Mouse (Mus musculus) hindbrain, embryonic 10.5 days (tissue): ENCODE data around the gene Cbx7. TPM values are rescaled to one million over a fixed set of nuclear protein-coding genes. Genes with fewer than 3 reads are reported as not detected.

Experiments
- DNase-seq: peaks from one replicate; pipeline ENCODE4 v3.0.0-alpha.2; 2017; ENCODE audit warnings: low spot score
- H3K27ac ChIP-seq: fragments of 300-500 bp; sonication (generic); 2 replicates; pipeline ENCODE4 v1.5.1; 2016; ENCODE audit warnings: mild to moderate bottlenecking, moderate library complexity
- H3K27me3 ChIP-seq: fragments of 300-500 bp; sonication (generic); 2 replicates; pipeline ENCODE4 v1.6.1; 2016; ENCODE audit warnings: mild to moderate bottlenecking; ENCODE audit not compliant: poor library complexity, insufficient read depth, severe bottlenecking
- H3K36me3 ChIP-seq: fragments of 300-500 bp; sonication (generic); 2 replicates; pipeline ENCODE4 v1.6.1; 2016; ENCODE audit warnings: mild to moderate bottlenecking, moderate library complexity
- H3K4me1 ChIP-seq: fragments of 300-500 bp; sonication (generic); replicated peaks from 2 replicates; pipeline ENCODE4 v1.6.1; 2016; ENCODE audit warnings: mild to moderate bottlenecking
- H3K4me3 ChIP-seq: fragments of 300-500 bp; sonication (generic); 2 replicates; pipeline ENCODE4 v1.5.1; 2016; ENCODE audit warnings: mild to moderate bottlenecking, moderate library complexity
- H3K9me3 ChIP-seq: fragments of 300-500 bp; sonication (generic); 2 replicates; pipeline ENCODE4 v1.6.1; 2016; ENCODE audit warnings: mild to moderate bottlenecking, moderate library complexity
- WGBS: fragments of 180-500 bp; shearing (Covaris S2); methylation state at CpG from one replicate; pipeline ENCODE4 v1.1.7; 2016; 5-methylcytosine and 5-hydroxymethylcytosine counted together
- polyA plus RNA-seq: library from polyadenylated mRNA; unstranded; fragments of >200 nt; fragmentation: Nextera tagmentation; extraction: Ambion mirVana; gene quantifications from 2 replicates; pipeline ENCODE4 v1.2.1, GENCODE M21; 2016

Gene Cbx7
- polyA plus RNA-seq, 1 experiment from 2014 or later = 2.4 TPM

DNA sequence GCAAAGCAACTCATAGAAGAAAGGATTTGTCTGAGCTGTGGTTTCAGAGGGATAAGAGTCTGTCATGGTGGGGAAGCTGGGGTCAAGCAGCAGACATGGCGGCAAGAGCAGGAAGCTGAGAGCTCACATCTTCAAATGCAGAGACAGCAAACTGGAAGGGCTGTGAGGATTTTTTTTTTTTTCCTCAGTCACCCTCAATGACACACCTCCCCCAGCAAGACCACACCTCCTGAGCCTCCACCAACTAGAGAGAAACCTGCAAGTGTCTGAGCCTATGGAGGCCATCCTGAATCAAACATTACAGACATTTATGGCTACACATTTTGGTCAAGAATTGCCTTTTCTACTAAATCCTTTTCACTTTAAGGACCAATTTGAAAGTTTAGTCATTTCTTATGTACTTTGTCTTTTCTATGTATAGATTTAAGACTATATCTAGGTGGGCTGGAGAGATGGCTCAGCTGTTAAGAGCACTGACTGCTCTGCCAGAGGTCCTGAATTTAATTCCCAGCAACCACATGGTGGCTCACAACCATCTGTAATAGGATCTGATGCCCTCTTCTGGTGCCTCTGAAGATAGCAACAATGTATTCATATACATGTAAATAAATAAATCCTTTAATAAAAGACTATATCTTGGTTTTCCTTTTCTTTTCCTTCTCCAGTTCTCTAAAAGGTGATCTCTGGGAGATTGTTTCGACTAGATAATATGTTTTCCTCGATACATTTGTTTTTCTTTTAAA is 103.5 kb downstream of the Cbx7 start:
- H3K9me3 ChIP-seq = no peaks in the 10 kb centered on the region
- no peaks in the 10 kb centered on the region for H3K27me3 ChIP-seq
- no peak for DNase-seq
- WGBS = 87% methylated on average over 3 of the region's 3 CpGs
- no peaks in the 10 kb centered on the region for H3K36me3 ChIP-seq
- H3K4me1 ChIP-seq = no peaks in the 10 kb centered on the region
- H3K27ac ChIP-seq = no peak overlapping the region
- H3K4me3 ChIP-seq = no peak overlapping the region

Other genes with a start within 250 kb of the Cbx7 start
- gene Sun2, start 228.6 kb downstream of the Cbx7 start, polyA plus RNA-seq = 2.0 and 5.0 TPM in 2 replicates
- 68.0 and 83.0 TPM in 2 replicates for gene Dnal4, start 193.3 kb downstream of the Cbx7 start, polyA plus RNA-seq
- 2.2 and 4.6 TPM in 2 replicates for gene Nptxr, start 166.4 kb downstream of the Cbx7 start, polyA plus RNA-seq
- 0.14 and 0.17 TPM in 2 replicates for gene Npcd, start 136.9 kb downstream of the Cbx7 start, polyA plus RNA-seq
- gene Cbx6, start 136.4 kb downstream of the Cbx7 start, polyA plus RNA-seq = 20.7 and 26.1 TPM in 2 replicates
- 6.9 and 9.0 TPM in 2 replicates for gene Apobec3, start 79.5 kb downstream of the Cbx7 start, polyA plus RNA-seq
- 1.6 and 1.8 TPM in 2 replicates for gene Pdgfb, start 43.9 kb upstream of the Cbx7 start, polyA plus RNA-seq
- gene Syngr1, start 120.2 kb upstream of the Cbx7 start, polyA plus RNA-seq = 7.6 and 7.7 TPM in 2 replicates
- 806 and 957 TPM in 2 replicates for gene Rpl3, start 120.7 kb upstream of the Cbx7 start, polyA plus RNA-seq
- gene Tab1, start 162.0 kb upstream of the Cbx7 start, polyA plus RNA-seq = 41.3 and 42.8 TPM in 2 replicates
- 6.3 and 8.6 TPM in 2 replicates for gene Mgat3, start 202.6 kb upstream of the Cbx7 start, polyA plus RNA-seq